Mouse (Mus musculus): ENCODE measurements around the gene Manbal.
"Not testable (repeated sequence)": the region's sequence is repeated elsewhere in the genome, so short reads cannot be mapped to it uniquely, and the experiment has no call there.

Gene Manbal

GRCm38 (mm10) chr2:157367991-157368390 is 597 bp downstream of the Manbal start:
- DNase-seq (ENCODE audit: low spot score in 2 of 2), result no peak

GRCm38 (mm10) chr2:157371696-157372095 is 4.3 kb downstream of the Manbal start:
- DNase-seq (ENCODE audit: low spot score in 2 of 2), result no peak

- no peak for DNase-seq (ENCODE audit: low spot score in 2 of 2)
Observed at GRCm38 (mm10) chr2:157373681-157374080, 6.3 kb downstream of the Manbal start.

GRCm38 (mm10) chr2:157375051-157375450 is 7.7 kb downstream of the Manbal start:
- no peak for DNase-seq (ENCODE audit: low spot score in 2 of 2)

- DNase-seq (ENCODE audit: low spot score in 2 of 2), result no peak
Observed at GRCm38 (mm10) chr2:157375794-157376757, 8.7 kb downstream of the Manbal start.

GRCm38 (mm10) chr2:157376995-157377394 is 9.6 kb downstream of the Manbal start:
- no peak for DNase-seq (ENCODE audit: low spot score in 2 of 2)

GRCm38 (mm10) chr2:157384836-157385235 is 17.4 kb downstream of the Manbal start:
- DNase-seq (ENCODE audit: low spot score in 2 of 2), result no peak

- DNase-seq (ENCODE audit: low spot score in 2 of 2), result not testable (repeated sequence)
Observed at GRCm38 (mm10) chr2:157388901-157389590, 21.7 kb downstream of the Manbal start.

GRCm38 (mm10) chr2:157389591-157389921 is 22.2 kb downstream of the Manbal start:
- no peak for DNase-seq (ENCODE audit: low spot score in 2 of 2)

GRCm38 (mm10) chr2:157392331-157392730 is 24.9 kb downstream of the Manbal start:
- DNase-seq (ENCODE audit: low spot score in 2 of 2), result no peak

- no peak for DNase-seq (ENCODE audit: low spot score in 2 of 2)
Observed at GRCm38 (mm10) chr2:157393549-157393948, 26.2 kb downstream of the Manbal start.

GRCm38 (mm10) chr2:157394868-157395267 is 27.5 kb downstream of the Manbal start:
- DNase-seq (ENCODE audit: low spot score in 2 of 2), result no peak

- no peak for DNase-seq (ENCODE audit: low spot score in 2 of 2)
Observed at GRCm38 (mm10) chr2:157395371-157395770, 28.0 kb downstream of the Manbal start.

- peak in 1 of 2 experiments; percentile 22 for DNase-seq (ENCODE audit: low spot score in 2 of 2)
Observed at GRCm38 (mm10) chr2:157395960-157396359, 28.6 kb downstream of the Manbal start.

GRCm38 (mm10) chr2:157397376-157397775 is 30.0 kb downstream of the Manbal start:
- no peak for DNase-seq (ENCODE audit: low spot score in 2 of 2)

GRCm38 (mm10) chr2:157398539-157398938 is 31.1 kb downstream of the Manbal start:
- DNase-seq (ENCODE audit: low spot score in 2 of 2), result no peak

- no peak for DNase-seq (ENCODE audit: low spot score in 2 of 2)
Observed at GRCm38 (mm10) chr2:157399797-157400196, 32.4 kb downstream of the Manbal start.

- peak in 1 of 2 experiments; percentile 20 for DNase-seq (ENCODE audit: low spot score in 2 of 2)
Observed at GRCm38 (mm10) chr2:157400491-157400890, 33.1 kb downstream of the Manbal start.

- no peak for DNase-seq (ENCODE audit: low spot score in 2 of 2)
Observed at GRCm38 (mm10) chr2:157401261-157401660, 33.9 kb downstream of the Manbal start.

GRCm38 (mm10) chr2:157407596-157407995 is 40.2 kb downstream of the Manbal start:
- DNase-seq (ENCODE audit: low spot score in 2 of 2), result no peak

GRCm38 (mm10) chr2:157409793-157410533 is 42.6 kb downstream of the Manbal start:
- no peak for DNase-seq (ENCODE audit: low spot score in 2 of 2)

GRCm38 (mm10) chr2:157411151-157411693 is 43.8 kb downstream of the Manbal start:
- DNase-seq (ENCODE audit: low spot score in 2 of 2), result no peak

Data from natural killer cell, adult 2 months (primary cell).